Mouse (Mus musculus): ENCODE data around the gene Hist1h4h. TPM values are rescaled to one million over a fixed set of nuclear protein-coding genes. Genes with fewer than 3 reads are reported as not detected.
"Not testable (repeated sequence)": the region's sequence is repeated elsewhere in the genome, so short reads cannot be mapped to it uniquely, and the experiment has no call there.

Hist1h4h gene
- polyA plus RNA-seq, 1 experiment from 2014 or later, result 8.5 TPM

GRCm38 (mm10) chr13:23537006-23537710 lies 6.3 kb downstream of the Hist1h4h start:
- Histone ChIP-seq H3K9me3 (ENCODE audit: control insufficient read depth, low read length) (no peaks in the 10 kb centered on the region), H3K36me3 (ENCODE audit: control insufficient read depth, insufficient read depth, low read length) (no peaks in the 10 kb centered on the region), H3K4me2 (ENCODE audit: low read length) (peak overlapping the region; percentile 71), H3K9ac (ENCODE audit: low read length) (peak overlapping the region; percentile 78; the same call in 1 of the 2 replicates), H3K27me3 (ENCODE audit: control insufficient read depth, insufficient read depth, low read length) (no peaks in the 10 kb centered on the region), H3K4me1 (ENCODE audit: control insufficient read depth in 2 of 2, insufficient read depth in 2 of 2, low read length in 2 of 2) (peaks cover 5 to 28% of the 10 kb centered on the region in 2 experiments), H3K4me3 (ENCODE audit: control insufficient read depth in 1 of 2, insufficient read depth in 1 of 2, low read depth in 1 of 2, low read length in 2 of 2) (peak overlapping the region in 1 of 2 experiments; percentile 48; a peak in 2 of 4 replicates), H3K27ac (replicated peaks in 1 of 2; ENCODE audit: control insufficient read depth in 1 of 2, insufficient read depth in 1 of 2, low read depth in 2 of 2, low read length in 2 of 2) (no peak overlapping the region)
- WGBS, result 80% methylated on average over 3 of the region's 3 CpGs
- no peak for ATAC-seq (ENCODE audit: insufficient number of reproducible peaks, insufficient read depth, low FRiP score, low read depth)

DNA sequence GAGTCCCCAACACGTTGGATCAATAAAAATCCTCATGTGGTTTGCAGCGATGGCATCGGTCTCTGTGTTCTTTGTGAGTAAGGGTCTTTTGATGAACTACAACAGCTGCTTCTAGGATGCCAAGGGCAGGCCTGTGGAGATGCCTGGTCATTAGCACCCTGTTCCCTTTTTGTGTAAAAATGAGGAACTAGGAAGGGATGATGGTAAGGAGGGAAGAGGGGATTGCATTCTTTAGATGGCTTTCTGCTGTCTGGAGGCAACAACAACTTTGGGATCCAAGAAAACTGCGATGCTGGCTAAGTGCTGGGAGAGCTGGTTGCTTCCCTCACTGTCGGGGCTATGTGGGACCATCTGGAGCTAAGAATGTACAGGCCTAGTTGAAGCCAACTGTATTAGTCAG lies 7.4 kb downstream of the Hist1h4h start:
- H3K27ac ChIP-seq (replicated peaks in 1 of 2; ENCODE audit: control insufficient read depth in 1 of 2, insufficient read depth in 1 of 2, low read depth in 2 of 2, low read length in 2 of 2), result no peak overlapping the region
- no peaks in the 10 kb centered on the region for H3K9me3 ChIP-seq (ENCODE audit: control insufficient read depth, low read length)
- H3K4me3 ChIP-seq (ENCODE audit: control insufficient read depth in 1 of 2, insufficient read depth in 1 of 2, low read depth in 1 of 2, low read length in 2 of 2), result no peak overlapping the region

GRCm38 (mm10) chr13:23539821-23540220 lies 9.0 kb downstream of the Hist1h4h start:
- peaks cover 0 to 13% of the 10 kb centered on the region in 2 experiments; a peak in 2 of 4 replicates for H3K4me1 ChIP-seq (ENCODE audit: control insufficient read depth in 2 of 2, insufficient read depth in 2 of 2, low read length in 2 of 2)
- H3K4me2 ChIP-seq (ENCODE audit: low read length); H3K27ac ChIP-seq (replicated peaks in 1 of 2; ENCODE audit: control insufficient read depth in 1 of 2, insufficient read depth in 1 of 2, low read depth in 2 of 2, low read length in 2 of 2); H3K4me3 ChIP-seq (ENCODE audit: control insufficient read depth in 1 of 2, insufficient read depth in 1 of 2, low read depth in 1 of 2, low read length in 2 of 2); H3K9me3 ChIP-seq (ENCODE audit: control insufficient read depth, low read length); ATAC-seq (ENCODE audit: insufficient number of reproducible peaks, insufficient read depth, low FRiP score, low read depth); H3K27me3 ChIP-seq (ENCODE audit: control insufficient read depth, insufficient read depth, low read length); H3K9ac ChIP-seq (ENCODE audit: low read length); H3K36me3 ChIP-seq (ENCODE audit: control insufficient read depth, insufficient read depth, low read length): not testable (repeated sequence)
- 60% methylated on average over 1 of the region's 1 CpGs for WGBS

More for the DNA sequence above, 7.4 kb downstream of the Hist1h4h start:
- 87% methylated on average over 5 of the region's 5 CpGs for WGBS
- H3K36me3 ChIP-seq (ENCODE audit: control insufficient read depth, insufficient read depth, low read length), result no peaks in the 10 kb centered on the region
- no peak overlapping the region for H3K4me2 ChIP-seq (ENCODE audit: low read length)
- H3K9ac ChIP-seq (ENCODE audit: low read length), result no peak overlapping the region
- H3K4me1 ChIP-seq (ENCODE audit: control insufficient read depth in 2 of 2, insufficient read depth in 2 of 2, low read length in 2 of 2), result peaks cover 0 to 20% of the 10 kb centered on the region in 2 experiments; a peak in 3 of 4 replicates
- ATAC-seq (ENCODE audit: insufficient number of reproducible peaks, insufficient read depth, low FRiP score, low read depth), result no peak
- no peaks in the 10 kb centered on the region for H3K27me3 ChIP-seq (ENCODE audit: control insufficient read depth, insufficient read depth, low read length)

- H3K27me3 ChIP-seq (ENCODE audit: control insufficient read depth, insufficient read depth, low read length), result no peaks in the 10 kb centered on the region
- H3K9ac ChIP-seq (ENCODE audit: low read length), result no peak overlapping the region
- 93% methylated on average over 3 of the region's 3 CpGs for WGBS
- H3K4me3 ChIP-seq (ENCODE audit: control insufficient read depth in 1 of 2, insufficient read depth in 1 of 2, low read depth in 1 of 2, low read length in 2 of 2), result no peak overlapping the region
- H3K9me3 ChIP-seq (ENCODE audit: control insufficient read depth, low read length), result no peaks in the 10 kb centered on the region
- peak overlapping the region; percentile 81 for H3K4me2 ChIP-seq (ENCODE audit: low read length)
- H3K27ac ChIP-seq (replicated peaks in 1 of 2; ENCODE audit: control insufficient read depth in 1 of 2, insufficient read depth in 1 of 2, low read depth in 2 of 2, low read length in 2 of 2), result no peak overlapping the region
- peaks cover 0 to 7% of the 10 kb centered on the region in 2 experiments; a peak in 2 of 4 replicates for H3K4me1 ChIP-seq (ENCODE audit: control insufficient read depth in 2 of 2, insufficient read depth in 2 of 2, low read length in 2 of 2)
- no peak for ATAC-seq (ENCODE audit: insufficient number of reproducible peaks, insufficient read depth, low FRiP score, low read depth)
- H3K36me3 ChIP-seq (ENCODE audit: control insufficient read depth, insufficient read depth, low read length), result no peaks in the 10 kb centered on the region
Measured at GRCm38 (mm10) chr13:23541497-23541896, 10.6 kb downstream of the Hist1h4h start.

DNA sequence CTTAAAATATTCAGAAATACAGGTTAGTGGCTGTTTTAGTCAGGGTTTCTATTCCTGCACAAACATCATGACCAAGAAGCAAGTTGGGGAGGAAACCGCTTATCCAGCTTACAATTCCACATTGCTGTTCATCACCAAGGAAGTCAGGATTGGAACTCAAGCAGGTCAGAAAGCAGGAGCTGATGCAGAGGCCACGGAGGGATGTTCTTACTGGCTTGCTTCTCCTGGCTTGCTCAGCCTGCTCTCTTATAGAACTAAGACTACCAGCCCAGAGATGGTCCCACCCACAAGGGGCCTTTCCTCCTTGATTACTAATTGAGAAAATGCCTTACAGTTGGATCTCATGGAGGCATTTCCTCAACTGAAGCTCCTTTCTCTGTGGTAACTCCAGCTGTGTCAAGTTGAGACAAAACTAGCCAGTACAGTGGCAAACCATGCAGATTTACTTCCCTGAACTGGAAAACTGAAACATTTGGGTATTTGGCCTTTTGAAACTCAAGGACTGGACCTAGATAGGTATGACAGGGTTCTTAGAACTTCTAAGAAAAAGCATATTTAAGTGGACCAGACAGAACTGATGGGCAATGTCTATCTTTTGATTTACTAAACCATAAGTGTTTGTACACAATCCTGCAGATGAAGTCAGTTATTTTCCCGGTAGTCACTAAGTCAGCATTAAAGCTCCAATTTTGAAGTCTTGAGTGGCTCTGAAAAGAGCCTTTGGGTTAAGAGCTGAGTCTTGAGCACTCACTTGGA lies 11.6 kb downstream of the Hist1h4h start:
- Histone ChIP-seq H3K4me3 (ENCODE audit: control insufficient read depth in 1 of 2, insufficient read depth in 1 of 2, low read depth in 1 of 2, low read length in 2 of 2) (peak overlapping the region; percentile 43 to 63), H3K9ac (ENCODE audit: low read length) (peak overlapping the region; percentile 72), H3K4me2 (ENCODE audit: low read length) (peak overlapping the region; percentile 81), H3K27ac (replicated peaks in 1 of 2; ENCODE audit: control insufficient read depth in 1 of 2, insufficient read depth in 1 of 2, low read depth in 2 of 2, low read length in 2 of 2) (peak overlapping the region; percentile 86 to 93)
- H3K4me1 ChIP-seq (ENCODE audit: control insufficient read depth in 2 of 2, insufficient read depth in 2 of 2, low read length in 2 of 2); H3K36me3 ChIP-seq (ENCODE audit: control insufficient read depth, insufficient read depth, low read length); H3K9me3 ChIP-seq (ENCODE audit: control insufficient read depth, low read length); H3K27me3 ChIP-seq (ENCODE audit: control insufficient read depth, insufficient read depth, low read length); ATAC-seq (ENCODE audit: insufficient number of reproducible peaks, insufficient read depth, low FRiP score, low read depth): not testable (repeated sequence)
- 12% methylated on average over 3 of the region's 3 CpGs for WGBS

- not testable (repeated sequence) for H3K27me3 ChIP-seq (ENCODE audit: control insufficient read depth, insufficient read depth, low read length); H3K9me3 ChIP-seq (ENCODE audit: control insufficient read depth, low read length); H3K36me3 ChIP-seq (ENCODE audit: control insufficient read depth, insufficient read depth, low read length); H3K4me1 ChIP-seq (ENCODE audit: control insufficient read depth in 2 of 2, insufficient read depth in 2 of 2, low read length in 2 of 2)
- Histone ChIP-seq H3K27ac (replicated peaks in 1 of 2; ENCODE audit: control insufficient read depth in 1 of 2, insufficient read depth in 1 of 2, low read depth in 2 of 2, low read length in 2 of 2) (peak within 1 kb of the TSS; percentile 86 to 93), H3K9ac (ENCODE audit: low read length) (peak within 1 kb of the TSS; percentile 75), H3K4me3 (ENCODE audit: control insufficient read depth in 1 of 2, insufficient read depth in 1 of 2, low read depth in 1 of 2, low read length in 2 of 2) (peak within 1 kb of the TSS; percentile 47 to 63), H3K4me2 (ENCODE audit: low read length) (peak within 1 kb of the TSS; percentile 81)
- WGBS, result under 1% methylated on average over 30 of the region's 42 CpGs
- ATAC-seq (ENCODE audit: insufficient number of reproducible peaks, insufficient read depth, low FRiP score, low read depth), result peak; percentile 92
Measured at GRCm38 (mm10) chr13:23542999-23543607, 12.3 kb downstream of the Hist1h4h start, which contains the start of gene Hist1h2bh. Gene Hist1h2bh, minus strand, starts transcription at chr13:23543392.

- Histone ChIP-seq H3K36me3 (ENCODE audit: control insufficient read depth, insufficient read depth, low read length) (no peaks in the 10 kb centered on the region), H3K27me3 (ENCODE audit: control insufficient read depth, insufficient read depth, low read length) (no peaks in the 10 kb centered on the region), H3K9ac (ENCODE audit: low read length) (peak within 1 kb of the TSS; percentile 75), H3K4me2 (ENCODE audit: low read length) (peak within 1 kb of the TSS; percentile 81), H3K4me3 (ENCODE audit: control insufficient read depth in 1 of 2, insufficient read depth in 1 of 2, low read depth in 1 of 2, low read length in 2 of 2) (peak within 1 kb of the TSS; percentile 47 to 67), H3K4me1 (ENCODE audit: control insufficient read depth in 2 of 2, insufficient read depth in 2 of 2, low read length in 2 of 2) (peaks cover 0 to 6% of the 10 kb centered on the region in 2 experiments; a peak in 2 of 4 replicates), H3K9me3 (ENCODE audit: control insufficient read depth, low read length) (no peaks in the 10 kb centered on the region), H3K27ac (replicated peaks in 1 of 2; ENCODE audit: control insufficient read depth in 1 of 2, insufficient read depth in 1 of 2, low read depth in 2 of 2, low read length in 2 of 2) (peak within 1 kb of the TSS; percentile 86 to 95)
- under 1% methylated on average over 26 of the region's 45 CpGs for WGBS
- peak; percentile 89 for ATAC-seq (ENCODE audit: insufficient number of reproducible peaks, insufficient read depth, low FRiP score, low read depth)
Measured at GRCm38 (mm10) chr13:23543965-23544786, 13.3 kb downstream of the Hist1h4h start, which contains the start of gene Hist1h3f. Gene Hist1h3f, plus strand, starts transcription at chr13:23544052.
